Mouse (Mus musculus): ENCODE results near the gene 6430571L13Rik. TPM values are rescaled to one million over a fixed set of nuclear protein-coding genes. Genes with fewer than 3 reads are reported as not detected.

Gene 6430571L13Rik
- polyA plus RNA-seq, 1 experiment from 2014 or later: 9.7 TPM

DNA sequence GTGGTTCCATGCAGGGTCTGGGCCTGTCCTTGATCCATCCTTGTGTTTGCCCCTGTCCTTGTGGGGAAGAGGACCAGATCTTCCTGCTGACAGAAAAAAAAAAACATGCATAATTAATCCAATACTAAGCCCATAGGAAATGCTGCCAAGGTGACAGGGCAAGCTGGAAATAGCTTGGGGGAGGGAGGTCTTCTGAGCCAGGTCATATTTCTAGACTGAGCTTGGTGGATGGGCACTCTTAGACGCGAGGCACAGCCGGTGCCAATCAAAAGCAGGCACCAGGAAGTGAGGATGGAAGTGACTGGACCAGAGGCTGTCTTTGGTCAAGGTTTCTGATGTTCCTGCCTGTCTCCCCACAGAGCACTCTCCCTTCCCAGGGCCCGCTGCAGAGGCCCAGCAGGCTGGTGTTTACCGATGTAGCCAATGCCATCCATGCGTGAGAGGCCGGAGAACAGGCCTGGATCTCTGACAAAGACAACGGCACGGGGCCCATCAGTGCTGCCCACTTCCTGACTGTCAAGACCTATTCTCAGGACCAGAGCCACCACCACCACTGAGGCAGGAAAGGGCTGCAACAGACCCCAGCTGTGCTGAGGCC, 7.3 kb downstream of the 6430571L13Rik start:
- H3K36me3 ChIP-seq (replicated peaks): no peaks in the 10 kb centered on the region
- WGBS: 69% methylated on average over 9 of the region's 9 CpGs
- H3K27me3 ChIP-seq (replicated peaks): no peaks in the 10 kb centered on the region

DNA sequence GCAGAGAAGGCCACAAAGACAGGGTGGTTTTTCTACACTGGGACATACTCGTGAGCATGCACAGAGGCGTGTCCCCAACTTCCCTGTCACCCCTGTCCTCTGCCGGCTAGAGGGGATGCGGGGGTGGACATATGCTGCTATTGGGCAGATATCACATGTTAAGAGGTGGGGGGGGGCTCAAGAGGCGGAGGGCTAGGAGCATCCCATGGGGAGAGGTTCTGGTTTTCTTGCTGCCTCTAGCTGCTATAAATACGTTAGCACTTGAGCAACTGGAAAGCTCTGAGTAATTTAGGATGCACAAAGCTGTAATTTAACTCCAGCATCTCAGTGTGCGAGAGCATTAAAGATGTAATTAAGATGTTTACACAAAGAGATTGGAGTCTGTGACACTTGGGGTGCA, 8.9 kb downstream of the 6430571L13Rik start:
- no peak overlapping the region for H3K4me2 ChIP-seq
- WGBS: 73% methylated on average over 7 of the region's 7 CpGs

More for the DNA sequence above, 7.3 kb downstream of the 6430571L13Rik start:
- Histone ChIP-seq H3K4me2 (no peak overlapping the region), H3K9me3 (no peaks in the 10 kb centered on the region), H3K27ac (no peak overlapping the region), H3K9ac (no peak overlapping the region), H3K4me3 (no peak overlapping the region), H3K4me1 (no peaks in the 10 kb centered on the region)
- no peak for ATAC-seq (replicated peaks)

DNA sequence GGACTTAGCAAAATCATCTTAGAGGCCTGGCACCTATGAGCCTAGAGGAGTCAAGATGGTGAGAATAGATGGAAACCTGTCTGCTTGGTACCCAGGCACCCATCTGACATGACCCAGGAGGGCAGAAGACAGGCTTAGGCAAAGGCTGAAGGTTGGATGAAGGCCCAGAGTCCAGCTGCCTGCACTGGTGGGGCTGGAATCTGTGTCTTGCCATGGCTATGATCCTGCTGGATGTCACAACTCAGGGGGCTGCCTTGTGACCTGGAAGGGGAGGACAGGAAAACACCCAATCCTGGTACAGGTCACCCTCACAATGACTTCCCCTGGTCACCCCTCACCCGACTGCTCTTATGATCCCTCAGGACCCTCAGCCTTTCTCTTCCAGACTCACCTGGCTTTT, 14.4 kb downstream of the 6430571L13Rik start:
- no peaks in the 10 kb centered on the region for H3K9me3 ChIP-seq
- WGBS: 65% methylated on average over 1 of the region's 1 CpGs
- no peak for ATAC-seq (replicated peaks)
- no peak overlapping the region for H3K4me2 ChIP-seq
- H3K9ac ChIP-seq: no peak overlapping the region
- no peaks in the 10 kb centered on the region for H3K4me1 ChIP-seq
- no peak overlapping the region for H3K4me3 ChIP-seq
- H3K27ac ChIP-seq: no peak overlapping the region
- H3K36me3 ChIP-seq (replicated peaks): no peaks in the 10 kb centered on the region
- H3K27me3 ChIP-seq (replicated peaks): no peaks in the 10 kb centered on the region

More for the DNA sequence above, 8.9 kb downstream of the 6430571L13Rik start:
- Histone ChIP-seq H3K9me3 (no peaks in the 10 kb centered on the region), H3K9ac (no peak overlapping the region), H3K36me3 (replicated peaks) (no peaks in the 10 kb centered on the region), H3K4me3 (no peak overlapping the region), H3K27me3 (replicated peaks) (no peaks in the 10 kb centered on the region), H3K4me1 (no peaks in the 10 kb centered on the region), H3K27ac (no peak overlapping the region)
- ATAC-seq (replicated peaks): no peak

GRCm38 (mm10) chr9:107355870-107356765, 15.7 kb downstream of the 6430571L13Rik start:
- H3K4me2 ChIP-seq: no peak overlapping the region
- H3K36me3 ChIP-seq (replicated peaks): no peaks in the 10 kb centered on the region
- 50% methylated on average over 6 of the region's 7 CpGs for WGBS
- H3K9ac ChIP-seq: no peak overlapping the region
- peaks cover 5% of the 10 kb centered on the region for H3K4me1 ChIP-seq
- no peaks in the 10 kb centered on the region for H3K9me3 ChIP-seq
- no peak overlapping the region for H3K27ac ChIP-seq
- no peak overlapping the region for H3K4me3 ChIP-seq
- H3K27me3 ChIP-seq (replicated peaks): no peaks in the 10 kb centered on the region
- no peak for ATAC-seq (replicated peaks)

DNA sequence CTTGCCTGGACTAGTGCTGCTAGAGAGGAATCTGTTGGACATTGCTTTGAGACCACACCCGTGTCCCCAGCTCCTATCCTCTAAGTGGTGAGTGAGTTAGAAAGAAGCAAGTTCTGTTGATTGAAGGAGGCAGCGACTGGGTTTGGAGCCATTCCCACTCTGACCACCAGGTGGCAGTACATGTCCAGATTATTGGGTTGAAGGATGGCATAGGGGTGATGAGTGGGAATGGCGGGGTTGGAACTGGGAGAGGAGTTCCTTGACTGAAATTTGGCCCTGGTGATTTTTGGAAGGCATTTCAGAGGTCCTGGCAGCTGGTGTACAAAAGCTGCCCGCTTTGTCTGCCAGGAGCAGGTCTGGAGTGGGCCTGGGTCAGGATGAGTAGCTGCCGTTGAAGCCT, 17.2 kb downstream of the 6430571L13Rik start:
- peak; percentile 50; the same call in 1 of the 2 replicates for ATAC-seq (replicated peaks)
- Histone ChIP-seq H3K9me3 (no peaks in the 10 kb centered on the region), H3K4me2 (no peak overlapping the region), H3K4me1 (peaks cover 8% of the 10 kb centered on the region), H3K27me3 (replicated peaks) (no peaks in the 10 kb centered on the region), H3K4me3 (no peak overlapping the region), H3K27ac (no peak overlapping the region), H3K9ac (no peak overlapping the region), H3K36me3 (replicated peaks) (no peaks in the 10 kb centered on the region)
- 22% methylated on average over 5 of the region's 5 CpGs for WGBS

- Histone ChIP-seq H3K9ac (no peak overlapping the region), H3K4me1 (peaks cover 8% of the 10 kb centered on the region), H3K27me3 (replicated peaks) (0 out of 2 replicates have a peak, but pooled peaks cover 3% of the 10 kb centered on the region), H3K4me2 (no peak overlapping the region), H3K9me3 (no peaks in the 10 kb centered on the region), H3K27ac (no peak overlapping the region), H3K36me3 (replicated peaks) (no peaks in the 10 kb centered on the region), H3K4me3 (no peak overlapping the region)
- WGBS: 13% methylated on average over 3 of the region's 3 CpGs
- ATAC-seq (replicated peaks): no peak
These were observed 20.6 kb downstream of the 6430571L13Rik start for GRCm38 (mm10) chr9:107360989-107361388.

- Histone ChIP-seq H3K4me2 (no peak overlapping the region), H3K27ac (no peak overlapping the region), H3K27me3 (replicated peaks) (0 out of 2 replicates have a peak, but pooled peaks cover 3% of the 10 kb centered on the region), H3K36me3 (replicated peaks) (no peaks in the 10 kb centered on the region), H3K4me1 (peaks cover 10% of the 10 kb centered on the region; the same call in 1 of the 2 replicates), H3K9ac (no peak overlapping the region), H3K4me3 (no peak overlapping the region), H3K9me3 (no peaks in the 10 kb centered on the region)
- no peak for ATAC-seq (replicated peaks)
- WGBS: 3% methylated on average over 3 of the region's 3 CpGs
These were observed 26.2 kb downstream of the 6430571L13Rik start for GRCm38 (mm10) chr9:107366644-107367043.

- Histone ChIP-seq H3K4me3 (no peak overlapping the region), H3K4me2 (no peak overlapping the region), H3K4me1 (peaks cover 10% of the 10 kb centered on the region; the same call in 1 of the 2 replicates), H3K27me3 (replicated peaks) (0 out of 2 replicates have a peak, but pooled peaks cover 3% of the 10 kb centered on the region), H3K27ac (no peak overlapping the region), H3K9me3 (no peaks in the 10 kb centered on the region), H3K9ac (no peak overlapping the region), H3K36me3 (replicated peaks) (no peaks in the 10 kb centered on the region)
- WGBS: 86% methylated on average over 1 of the region's 1 CpGs
- no peak for ATAC-seq (replicated peaks)
These were observed 27.9 kb downstream of the 6430571L13Rik start for GRCm38 (mm10) chr9:107368302-107368701.

DNA sequence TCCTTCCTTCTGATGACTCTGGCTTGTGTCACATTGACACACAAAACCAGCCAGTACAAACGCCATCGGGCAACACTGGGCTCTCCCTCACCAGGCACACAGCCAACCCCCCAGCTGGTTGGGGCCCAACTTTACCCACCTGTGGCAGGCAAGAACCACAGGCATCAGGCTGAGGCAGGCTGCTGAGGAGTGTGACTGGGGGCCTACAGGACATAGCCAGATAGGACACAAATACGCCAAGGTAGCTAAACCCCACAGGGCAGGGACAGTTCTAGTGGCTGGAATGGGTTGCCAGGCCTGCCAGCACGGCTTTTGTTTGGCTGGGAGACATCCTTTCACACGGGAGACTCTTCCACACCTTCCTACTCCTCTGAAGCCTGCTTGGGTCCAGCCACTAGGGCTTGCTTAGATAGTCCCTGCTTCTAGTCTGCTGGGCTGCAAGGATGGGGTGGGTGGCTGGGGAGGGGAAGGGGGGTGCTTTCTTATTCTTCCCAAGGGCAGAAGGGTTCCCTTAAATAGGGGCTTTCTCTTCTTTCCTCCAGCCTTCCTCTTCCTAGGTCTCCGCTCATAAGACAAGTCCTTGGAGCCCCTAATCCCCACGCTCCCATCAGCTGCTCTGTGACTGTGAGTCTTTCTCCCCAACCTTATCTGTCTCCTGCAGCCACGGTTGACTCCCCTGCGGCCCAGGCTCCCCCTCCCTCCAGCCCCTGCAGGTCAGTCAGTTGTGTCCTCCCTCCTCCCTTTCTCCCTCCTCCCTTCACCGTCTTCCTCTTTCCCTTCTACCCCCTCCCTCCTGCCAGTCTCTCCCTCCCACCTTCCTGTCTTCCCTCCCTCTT, 29.1 kb downstream of the 6430571L13Rik start:
- Histone ChIP-seq H3K9ac (no peak overlapping the region), H3K27ac (peak overlapping the region; percentile 49), H3K4me3 (no peak overlapping the region), H3K4me1 (peaks cover 10% of the 10 kb centered on the region; the same call in 1 of the 2 replicates), H3K27me3 (replicated peaks) (0 out of 2 replicates have a peak, but pooled peaks cover 3% of the 10 kb centered on the region), H3K36me3 (replicated peaks) (no peaks in the 10 kb centered on the region), H3K4me2 (no peak overlapping the region), H3K9me3 (no peaks in the 10 kb centered on the region)
- ATAC-seq (replicated peaks): peak; percentile 65
- WGBS: 29% methylated on average over 10 of the region's 10 CpGs

- no peak overlapping the region for H3K4me2 ChIP-seq
- H3K27me3 ChIP-seq (replicated peaks): 0 out of 2 replicates have a peak, but pooled peaks cover under 1% of the 10 kb centered on the region
- H3K36me3 ChIP-seq (replicated peaks): no peaks in the 10 kb centered on the region
- H3K9ac ChIP-seq: no peak overlapping the region
- peaks cover 10% of the 10 kb centered on the region; the same call in 1 of the 2 replicates for H3K4me1 ChIP-seq
- 15% methylated on average over 4 of the region's 4 CpGs for WGBS
- H3K9me3 ChIP-seq: no peaks in the 10 kb centered on the region
- H3K27ac ChIP-seq: peak overlapping the region; percentile 49
- ATAC-seq (replicated peaks): no peak
- no peak overlapping the region for H3K4me3 ChIP-seq
These were observed 29.7 kb downstream of the 6430571L13Rik start for GRCm38 (mm10) chr9:107370106-107370463.

DNA sequence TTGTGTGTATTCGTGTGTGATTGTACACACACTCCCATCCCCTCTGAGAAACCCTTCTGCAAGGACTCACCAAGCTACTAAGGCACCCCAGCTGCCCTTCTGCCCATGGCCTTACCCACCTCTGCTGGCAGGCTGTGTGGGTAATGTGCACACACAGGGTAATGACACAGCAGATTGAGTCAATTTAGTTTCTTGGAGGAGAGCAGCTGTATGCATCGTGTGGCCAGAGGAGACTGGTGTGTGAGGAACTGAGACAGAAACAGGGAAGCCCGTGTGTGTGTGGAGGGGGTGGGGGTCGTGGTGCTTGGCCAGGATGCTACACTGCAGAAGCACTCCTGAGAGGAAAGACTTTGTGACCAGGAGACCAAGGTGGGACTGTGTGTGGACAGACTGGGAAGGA, 32.0 kb downstream of the 6430571L13Rik start:
- Histone ChIP-seq H3K27ac (no peak overlapping the region), H3K4me1 (peaks cover 14% of the 10 kb centered on the region), H3K4me3 (no peak overlapping the region), H3K27me3 (replicated peaks) (no peaks in the 10 kb centered on the region; the same call in 1 of the 2 replicates), H3K36me3 (replicated peaks) (no peaks in the 10 kb centered on the region), H3K9me3 (no peaks in the 10 kb centered on the region), H3K4me2 (no peak overlapping the region), H3K9ac (no peak overlapping the region)
- 52% methylated on average over 4 of the region's 4 CpGs for WGBS
- ATAC-seq (replicated peaks): no peak

DNA sequence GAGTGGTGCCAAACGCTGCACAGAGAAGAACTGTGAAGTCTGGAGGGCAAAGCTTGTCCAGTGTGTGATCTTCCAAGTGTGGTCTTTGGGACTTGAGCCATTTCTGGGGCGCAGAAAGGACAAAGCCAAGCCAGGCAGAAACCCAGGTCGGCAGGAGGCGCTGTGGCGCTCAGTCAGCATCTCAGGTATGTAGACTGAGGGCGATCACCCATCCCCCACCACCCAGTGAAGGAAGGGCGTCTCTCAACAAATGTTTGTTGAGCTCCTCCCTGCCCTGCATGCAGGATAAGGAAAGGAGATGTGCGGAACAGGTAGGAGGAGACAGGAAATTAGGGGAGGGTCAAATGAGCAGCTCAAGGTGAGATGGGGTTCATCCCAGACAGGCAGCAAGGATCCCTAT, 34.2 kb downstream of the 6430571L13Rik start:
- H3K27me3 ChIP-seq (replicated peaks): peaks cover 4% of the 10 kb centered on the region
- no peak overlapping the region for H3K4me2 ChIP-seq
- no peak overlapping the region for H3K9ac ChIP-seq
- no peaks in the 10 kb centered on the region for H3K36me3 ChIP-seq (replicated peaks)
- ATAC-seq (replicated peaks): no peak
- H3K9me3 ChIP-seq: no peaks in the 10 kb centered on the region
- no peak overlapping the region for H3K27ac ChIP-seq
- 14% methylated on average over 8 of the region's 8 CpGs for WGBS
- H3K4me3 ChIP-seq: no peak overlapping the region
- peaks cover 27% of the 10 kb centered on the region for H3K4me1 ChIP-seq
